Mouse (Mus musculus) hindbrain, embryonic 15.5 days (tissue): ENCODE results near the gene Prpmp5. TPM values are rescaled to one million over a fixed set of nuclear protein-coding genes. Genes with fewer than 3 reads are reported as not detected.
"Not testable (repeated sequence)": the region's sequence is repeated elsewhere in the genome, so short reads cannot be mapped to it uniquely, and the experiment has no call there.

Source experiments
- ATAC-seq: fragments of 200-750 bp; cut with Nextera tagmentation; 2 replicates; pipeline ENCODE4 v1.8.0; 2017; ENCODE audit warnings: low read depth, moderate number of reproducible peaks, moderate TSS enrichment; ENCODE audit not compliant: low FRiP score
- H3K27ac ChIP-seq: fragments of 300-500 bp; sonication (generic); replicated peaks from 2 replicates; pipeline ENCODE4 v1.5.1; 2015; ENCODE audit warnings: mild to moderate bottlenecking, inconsistent platforms
- H3K27me3 ChIP-seq: fragments of 300-500 bp; sonication (generic); 2 replicates; pipeline ENCODE4 v1.6.1; 2015; ENCODE audit warnings: control low read depth, inconsistent platforms
- H3K36me3 ChIP-seq: fragments of 300-500 bp; sonication (generic); 2 replicates; pipeline ENCODE4 v1.6.1; 2015; ENCODE audit warnings: control low read depth, inconsistent platforms
- H3K4me1 ChIP-seq: fragments of 300-500 bp; sonication (generic); replicated peaks from 2 replicates; pipeline ENCODE4 v1.6.1; 2015; ENCODE audit warnings: control low read depth, inconsistent platforms
- H3K4me2 ChIP-seq: fragments of 300-500 bp; sonication (generic); 2 replicates; pipeline ENCODE4 v1.6.1; 2015; ENCODE audit warnings: moderate library complexity, mild to moderate bottlenecking, inconsistent platforms
- H3K4me3 ChIP-seq: fragments of 300-500 bp; sonication (generic); 2 replicates; pipeline ENCODE4 v1.5.1; 2015; ENCODE audit warnings: mild to moderate bottlenecking, inconsistent platforms
- H3K9ac ChIP-seq: fragments of 300-500 bp; sonication (generic); 2 replicates; pipeline ENCODE4 v1.6.1; 2015; ENCODE audit warnings: inconsistent platforms
- H3K9me3 ChIP-seq: fragments of 300-500 bp; sonication (generic); 2 replicates; pipeline ENCODE4 v1.6.1; 2016; ENCODE audit warnings: control low read depth, inconsistent platforms
- WGBS: fragments of 180-500 bp; shearing (Covaris S2); methylation state at CpG from one replicate; pipeline ENCODE4 v1.1.7; 2015; 5-methylcytosine and 5-hydroxymethylcytosine counted together
- polyA plus RNA-seq: library from polyadenylated mRNA; unstranded; fragments of >200 nt; fragmentation: Nextera tagmentation; extraction: Ambion mirVana; gene quantifications from 2 replicates; pipeline ENCODE4 v1.2.1, GENCODE M21; 2015

Gene Prpmp5
- not detected in 2 replicates for polyA plus RNA-seq

DNA sequence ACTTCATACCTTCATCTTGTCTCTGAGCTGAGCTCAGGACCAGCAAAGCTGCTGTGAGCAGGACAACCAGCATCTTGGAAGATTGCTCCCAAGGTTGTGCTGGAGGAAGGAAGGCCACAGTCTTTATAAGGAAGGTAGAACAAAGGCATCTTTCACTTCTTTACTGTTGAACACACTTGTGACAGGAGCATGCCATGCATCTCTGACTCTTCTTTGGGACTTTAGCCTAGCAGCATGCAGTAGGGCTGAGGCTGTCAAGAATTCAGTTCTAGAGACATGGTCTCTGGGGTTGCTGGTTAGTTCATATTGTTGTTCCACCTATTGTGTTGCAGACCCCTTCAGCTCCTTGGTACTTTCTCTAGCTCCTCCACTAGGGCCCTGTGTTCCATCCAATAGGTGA, at the start of gene Prpmp5:
Gene Prpmp5, minus strand, starts transcription at position 101 of the 400 bp plus-strand sequence.
- H3K36me3 ChIP-seq, H3K4me3 ChIP-seq, H3K9me3 ChIP-seq, H3K27ac ChIP-seq, H3K4me1 ChIP-seq, H3K9ac ChIP-seq, H3K4me2 ChIP-seq, ATAC-seq, H3K27me3 ChIP-seq: not testable (repeated sequence)

- not testable (repeated sequence) for H3K4me2 ChIP-seq, H3K4me3 ChIP-seq, H3K9me3 ChIP-seq, H3K27ac ChIP-seq, H3K36me3 ChIP-seq, ATAC-seq, H3K9ac ChIP-seq, H3K4me1 ChIP-seq, H3K27me3 ChIP-seq
- WGBS, result 88% methylated on average over 1 of the region's 1 CpGs
Measured at GRCm38 (mm10) chr6:132364034-132364433, 49.5 kb upstream of the Prpmp5 start, which contains the start of gene Gm8882. TSS of gene Gm8882 (minus strand) at chr6:132364134.

Other genes with a start within 250 kb of the Prpmp5 start
- gene Prb1, start 104.2 kb downstream of the Prpmp5 start, polyA plus RNA-seq, result not detected in 2 replicates
- not detected in 2 replicates for gene Gm8882, start 49.4 kb upstream of the Prpmp5 start, polyA plus RNA-seq